Mouse (Mus musculus) heart, embryonic 11.5 days (tissue): ENCODE data around the gene Plch1. TPM values are rescaled to one million over a fixed set of nuclear protein-coding genes. Genes with fewer than 3 reads are reported as not detected.

Experiments
- ATAC-seq: fragments of 200-750 bp; cut with Nextera tagmentation; replicated peaks from 2 replicates; pipeline ENCODE4 v1.8.0; 2017; ENCODE audit warnings: moderate library complexity; ENCODE audit not compliant: insufficient number of reproducible peaks, low FRiP score, low TSS enrichment
- H3K27ac ChIP-seq: fragments of 300-500 bp; sonication (generic); 2 replicates; pipeline ENCODE4 v1.5.1; 2014; ENCODE audit warnings: mild to moderate bottlenecking, low read depth, low read length
- H3K27me3 ChIP-seq: fragments of 300-500 bp; sonication (generic); 2 replicates; pipeline ENCODE4 v1.6.1; 2014; ENCODE audit warnings: mild to moderate bottlenecking, low read length, mixed read lengths; ENCODE audit not compliant: control insufficient read depth, insufficient read depth
- H3K36me3 ChIP-seq: fragments of 300-500 bp; sonication (generic); 2 replicates; pipeline ENCODE4 v1.6.1; 2014; ENCODE audit warnings: mild to moderate bottlenecking, low read length, moderate library complexity, mixed read lengths; ENCODE audit not compliant: control insufficient read depth, insufficient read depth
- H3K4me1 ChIP-seq: fragments of 300-500 bp; sonication (generic); 2 replicates; pipeline ENCODE4 v1.6.1; 2014; ENCODE audit warnings: low read length; ENCODE audit not compliant: control insufficient read depth, insufficient read depth
- H3K4me2 ChIP-seq: fragments of 300-500 bp; sonication (generic); 2 replicates; pipeline ENCODE4 v1.6.1; 2014; ENCODE audit warnings: mild to moderate bottlenecking, moderate library complexity
- H3K4me3 ChIP-seq: fragments of 300-500 bp; sonication (generic); 2 replicates; pipeline ENCODE4 v1.5.1; 2014; ENCODE audit warnings: low read depth, low read length
- H3K9ac ChIP-seq: fragments of 300-500 bp; sonication (generic); 2 replicates; pipeline ENCODE4 v1.6.1; 2014; ENCODE audit warnings: mild to moderate bottlenecking, low read depth, low read length, moderate library complexity
- H3K9me3 ChIP-seq: fragments of 300-500 bp; sonication (generic); replicated peaks from 2 replicates; pipeline ENCODE4 v1.6.1; 2016; ENCODE audit warnings: low read length; ENCODE audit not compliant: control insufficient read depth
- WGBS: fragments of 180-500 bp; shearing (Covaris S2); extraction: QIAGEN DNeasy Blood & Tissue Kit; methylation state at CpG from one replicate; pipeline ENCODE4 v1.1.7; 2014; ENCODE audit not compliant: insufficient replicate concordance; 5-methylcytosine and 5-hydroxymethylcytosine counted together
- polyA plus RNA-seq: library from polyadenylated mRNA; unstranded; fragments of >200 nt; fragmentation: Nextera tagmentation; extraction: Ambion mirVana; gene quantifications from 2 replicates; pipeline ENCODE4 v1.2.1, GENCODE M21; 2014

Gene Plch1
- polyA plus RNA-seq, 1 experiment from 2014 or later: 0.99 TPM

GRCm38 (mm10) chr3:63806906-63807305 is 92.4 kb downstream of the Plch1 start:
- WGBS: 78% methylated on average over 1 of the region's 1 CpGs
- no peak overlapping the region for H3K4me2 ChIP-seq
- no peaks in the 10 kb centered on the region for H3K9me3 ChIP-seq
- H3K36me3 ChIP-seq: no peaks in the 10 kb centered on the region
- H3K27me3 ChIP-seq: no peaks in the 10 kb centered on the region
- H3K9ac ChIP-seq: no peak overlapping the region
- no peak overlapping the region for H3K27ac ChIP-seq
- no peak for ATAC-seq
- H3K4me1 ChIP-seq: no peaks in the 10 kb centered on the region
- no peak overlapping the region for H3K4me3 ChIP-seq

- Histone ChIP-seq H3K36me3 (no peaks in the 10 kb centered on the region), H3K4me3 (no peak overlapping the region), H3K27ac (no peak overlapping the region), H3K9me3 (no peaks in the 10 kb centered on the region), H3K9ac (no peak overlapping the region), H3K4me1 (no peaks in the 10 kb centered on the region; the same call in 1 of the 2 replicates), H3K4me2 (no peak overlapping the region), H3K27me3 (no peaks in the 10 kb centered on the region)
- WGBS: 85% methylated on average over 2 of the region's 2 CpGs
- ATAC-seq: no peak
Measured at GRCm38 (mm10) chr3:63805496-63805895, 93.8 kb downstream of the Plch1 start.

GRCm38 (mm10) chr3:63800685-63801084 is 98.6 kb downstream of the Plch1 start:
- no peak overlapping the region for H3K4me3 ChIP-seq
- H3K27ac ChIP-seq: no peak overlapping the region
- 46% methylated on average over 5 of the region's 5 CpGs for WGBS
- H3K27me3 ChIP-seq: no peaks in the 10 kb centered on the region
- no peak for ATAC-seq
- H3K9me3 ChIP-seq: no peaks in the 10 kb centered on the region
- H3K36me3 ChIP-seq: no peaks in the 10 kb centered on the region
- no peak overlapping the region for H3K9ac ChIP-seq
- no peaks in the 10 kb centered on the region; the same call in 1 of the 2 replicates for H3K4me1 ChIP-seq
- no peak overlapping the region for H3K4me2 ChIP-seq

- ATAC-seq: no peak
- Histone ChIP-seq H3K9me3 (no peaks in the 10 kb centered on the region), H3K27ac (no peak overlapping the region), H3K4me2 (no peak overlapping the region), H3K4me3 (no peak overlapping the region), H3K4me1 (no peaks in the 10 kb centered on the region), H3K36me3 (no peaks in the 10 kb centered on the region), H3K9ac (no peak overlapping the region), H3K27me3 (no peaks in the 10 kb centered on the region)
- WGBS: 66% methylated on average over 5 of the region's 5 CpGs
Measured at GRCm38 (mm10) chr3:63786805-63787365, 112.4 kb downstream of the Plch1 start.

- no peak for ATAC-seq
- Histone ChIP-seq H3K4me1 (no peaks in the 10 kb centered on the region), H3K27me3 (no peaks in the 10 kb centered on the region), H3K9me3 (no peaks in the 10 kb centered on the region), H3K9ac (no peak overlapping the region), H3K4me3 (no peak overlapping the region), H3K36me3 (no peaks in the 10 kb centered on the region), H3K4me2 (no peak overlapping the region), H3K27ac (no peak overlapping the region)
- WGBS: 70% methylated on average over 7 of the region's 7 CpGs
Measured at GRCm38 (mm10) chr3:63772617-63773305, 126.5 kb downstream of the Plch1 start.

- no peak overlapping the region for H3K9ac ChIP-seq
- H3K9me3 ChIP-seq: no peaks in the 10 kb centered on the region
- H3K27me3 ChIP-seq: no peaks in the 10 kb centered on the region
- no peak for ATAC-seq
- 64% methylated on average over 1 of the region's 1 CpGs for WGBS
- no peak overlapping the region for H3K4me3 ChIP-seq
- no peaks in the 10 kb centered on the region for H3K36me3 ChIP-seq
- H3K27ac ChIP-seq: no peak overlapping the region
- H3K4me2 ChIP-seq: no peak overlapping the region
- no peaks in the 10 kb centered on the region for H3K4me1 ChIP-seq
Measured at GRCm38 (mm10) chr3:63760821-63761220, 138.5 kb downstream of the Plch1 start.

- no peaks in the 10 kb centered on the region for H3K36me3 ChIP-seq
- H3K9ac ChIP-seq: no peak overlapping the region
- WGBS: 56% methylated on average over 2 of the region's 2 CpGs
- H3K27me3 ChIP-seq: no peaks in the 10 kb centered on the region
- peaks cover 5% of the 10 kb centered on the region; the same call in 1 of the 2 replicates for H3K4me1 ChIP-seq
- ATAC-seq: no peak
- no peaks in the 10 kb centered on the region for H3K9me3 ChIP-seq
- no peak overlapping the region for H3K4me2 ChIP-seq
- H3K27ac ChIP-seq: no peak overlapping the region
- H3K4me3 ChIP-seq: no peak overlapping the region
Measured at GRCm38 (mm10) chr3:63740073-63740472, 159.2 kb downstream of the Plch1 start.

- whole genome bisulfite sequencing: 80% methylated on average over 1 of the region's 1 CpGs
- no peak overlapping the region for H3K27ac ChIP-seq
- no peaks in the 10 kb centered on the region for H3K4me1 ChIP-seq
- H3K9me3 ChIP-seq: no peaks in the 10 kb centered on the region
- no peak overlapping the region for H3K4me2 ChIP-seq
- H3K27me3 ChIP-seq: no peaks in the 10 kb centered on the region
- no peaks in the 10 kb centered on the region for H3K36me3 ChIP-seq
- no peak overlapping the region for H3K4me3 ChIP-seq
- no peak for ATAC-seq
- H3K9ac ChIP-seq: no peak overlapping the region
Measured at GRCm38 (mm10) chr3:63728325-63728724, 170.9 kb downstream of the Plch1 start.
